8 mouse cellular contexts compared by ENCODE assay signal in genomic region chr2:103865319-103866171, GRCm38 (mm10).
DNase-seq lines count a peak whose midpoint lies in the region; ATAC-seq and TF ChIP-seq lines count a peak whose summit lies in the region.

No protein-coding gene starts in this region.

- H3K4me3 ChIP-seq in hindbrain, embryonic 11.5 days (ENCODE audit: low read depth, low read length): no peak overlapping the region
- no peak overlapping the region for H3K4me3 ChIP-seq in hindbrain, embryonic 13.5 days
- H3K4me3 ChIP-seq in stomach, postnatal 0 days (ENCODE audit: low read depth, low read length): no peak overlapping the region

- H3K36me3 ChIP-seq in hindbrain, embryonic 11.5 days (ENCODE audit: control insufficient read depth, insufficient read depth, low read length): no peaks in the 10 kb centered on the region
- no peaks in the 10 kb centered on the region for H3K36me3 ChIP-seq in hindbrain, embryonic 13.5 days
- no peaks in the 10 kb centered on the region for H3K36me3 ChIP-seq in stomach, postnatal 0 days (ENCODE audit: control insufficient read depth, insufficient read depth, low read length)

- 74% methylated on average over 4 of the region's 4 CpGs for WGBS in hindbrain, embryonic 11.5 days
- WGBS in hindbrain, embryonic 13.5 days: 76% methylated on average over 4 of the region's 4 CpGs
- WGBS in stomach, postnatal 0 days: 80% methylated on average over 4 of the region's 4 CpGs

- H3K27me3 ChIP-seq in hindbrain, embryonic 11.5 days (ENCODE audit: control insufficient read depth, insufficient read depth, low read length): no peaks in the 10 kb centered on the region
- H3K27me3 ChIP-seq in hindbrain, embryonic 13.5 days: no peaks in the 10 kb centered on the region
- H3K27me3 ChIP-seq in stomach, postnatal 0 days (ENCODE audit: control insufficient read depth, insufficient read depth, low read length): no peaks in the 10 kb centered on the region

- ATAC-seq in hindbrain, embryonic 11.5 days (ENCODE audit: low FRiP score): no peak
- no peak for ATAC-seq in hindbrain, embryonic 13.5 days (ENCODE audit: low FRiP score)
- ATAC-seq in megakaryocyte progenitor cell, adult 5-6 weeks (replicated peaks; ENCODE audit: poor library complexity): peak; percentile 87
- ATAC-seq in stomach, postnatal 0 days (ENCODE audit: low FRiP score, low TSS enrichment): no peak

- H3K27ac ChIP-seq in hindbrain, embryonic 11.5 days (ENCODE audit: low read depth, low read length): no peak overlapping the region
- H3K27ac ChIP-seq in hindbrain, embryonic 13.5 days: no peak overlapping the region
- H3K27ac ChIP-seq in stomach, postnatal 0 days (replicated peaks): no peak overlapping the region

- TF ChIP-seq CTCF in stomach, postnatal 0 days (IDR thresholded peaks at IDR 0.05; ENCODE audit: low read depth): peak; percentile 74

- no peak overlapping the region for H3K4me2 ChIP-seq in hindbrain, embryonic 11.5 days (replicated peaks; ENCODE audit: low read depth, low read length)
- H3K4me2 ChIP-seq in hindbrain, embryonic 13.5 days: no peak overlapping the region
- H3K4me2 ChIP-seq in stomach, postnatal 0 days (replicated peaks; ENCODE audit: low read depth): no peak overlapping the region

- peak; percentile 66 for DNase-seq in hindbrain, embryonic 11.5 days (ENCODE audit: low spot score)
- DNase-seq in ES-CJ7 (ENCODE audit: low read depth, low spot score): peak; percentile 83
- DNase-seq in c-Kit-positive CD71-negative TER-119-negative erythroid progenitor cells, embryonic 14.5 days (ENCODE audit: low read depth): peak; percentile 56
- DNase-seq in frontal cortex, postnatal 25 days (ENCODE audit: low spot score in 2 of 2): peak; percentile 21 to 55
- peak; percentile 75 to 79 for DNase-seq in kidney, postnatal 4 days
- DNase-seq in stomach, postnatal 0 days (ENCODE audit: low spot score): peak; percentile 57

- H3K9ac ChIP-seq in hindbrain, embryonic 11.5 days (ENCODE audit: low read depth, low read length): no peak overlapping the region
- no peak overlapping the region for H3K9ac ChIP-seq in hindbrain, embryonic 13.5 days
- H3K9ac ChIP-seq in stomach, postnatal 0 days (ENCODE audit: low read length): no peak overlapping the region

- no peak for TF ChIP-seq EP300 in stomach, postnatal 0 days (optimal IDR thresholded peaks at IDR 0.05)

- H3K4me1 ChIP-seq in hindbrain, embryonic 11.5 days (replicated peaks; ENCODE audit: control insufficient read depth, insufficient read depth, low read length): no peaks in the 10 kb centered on the region
- H3K4me1 ChIP-seq in hindbrain, embryonic 13.5 days (replicated peaks): no peaks in the 10 kb centered on the region
- H3K4me1 ChIP-seq in stomach, postnatal 0 days (replicated peaks; ENCODE audit: control insufficient read depth, insufficient read depth): no peaks in the 10 kb centered on the region

- no peaks in the 10 kb centered on the region for H3K9me3 ChIP-seq in hindbrain, embryonic 11.5 days (ENCODE audit: control insufficient read depth, low read length)
- peaks cover 3% of the 10 kb centered on the region; the same call in 1 of the 2 replicates for H3K9me3 ChIP-seq in hindbrain, embryonic 13.5 days
- H3K9me3 ChIP-seq in stomach, postnatal 0 days (ENCODE audit: control insufficient read depth, low read length): no peaks in the 10 kb centered on the region
